Mouse (Mus musculus) spleen, postnatal 14 days (tissue): ENCODE results near the gene Cdk11b.

Experiments used
- DNase-seq, 2 experiments: peaks; one replicate each; pipeline ENCODE4 v3.0.0; 2021 to 2022; ENCODE audit warnings: low spot score in 2 of 2

Gene Cdk11b

GRCm38 (mm10) chr4:155624338-155625291 lies at the start of gene Cdk11b:
Gene Cdk11b (plus strand): TSS chr4:155624854.
- DNase-seq: peak; percentile 87 to 91

- no peak for DNase-seq
These were observed 49.7 kb upstream of the Cdk11b start for GRCm38 (mm10) chr4:155574931-155575330.

- DNase-seq: no peak
These were observed 49.1 kb upstream of the Cdk11b start for GRCm38 (mm10) chr4:155575521-155575920.

GRCm38 (mm10) chr4:155577132-155577531 lies 47.5 kb upstream of the Cdk11b start:
- no peak for DNase-seq

GRCm38 (mm10) chr4:155577741-155578140 lies 46.9 kb upstream of the Cdk11b start:
- DNase-seq: no peak

- no peak for DNase-seq
These were observed 46.1 kb upstream of the Cdk11b start for GRCm38 (mm10) chr4:155578336-155579125.

- peak in 1 of 2 experiments; percentile 31 for DNase-seq
These were observed 44.2 kb upstream of the Cdk11b start for GRCm38 (mm10) chr4:155580420-155580819.

GRCm38 (mm10) chr4:155582279-155582905 lies 42.3 kb upstream of the Cdk11b start:
- no peak for DNase-seq

- DNase-seq: no peak
These were observed 35.3 kb upstream of the Cdk11b start for GRCm38 (mm10) chr4:155589356-155589755.

- DNase-seq: no peak
These were observed 33.5 kb upstream of the Cdk11b start for GRCm38 (mm10) chr4:155591012-155591719.

- no peak for DNase-seq
These were observed 30.9 kb upstream of the Cdk11b start for GRCm38 (mm10) chr4:155593780-155594179.

GRCm38 (mm10) chr4:155595777-155596176 lies 28.9 kb upstream of the Cdk11b start:
- DNase-seq: no peak

- DNase-seq: no peak
These were observed 28.0 kb upstream of the Cdk11b start for GRCm38 (mm10) chr4:155596606-155597005.

GRCm38 (mm10) chr4:155598536-155598935 lies 26.1 kb upstream of the Cdk11b start:
- no peak for DNase-seq

- DNase-seq: no peak
These were observed 24.5 kb upstream of the Cdk11b start for GRCm38 (mm10) chr4:155599901-155600825.

- DNase-seq: peak; percentile 85 to 87
These were observed 23.3 kb upstream of the Cdk11b start, which contains the start of gene Slc35e2 for GRCm38 (mm10) chr4:155601091-155601996. Gene Slc35e2 (plus strand): TSS chr4:155601416.

GRCm38 (mm10) chr4:155601997-155602456 lies 22.6 kb upstream of the Cdk11b start:
- DNase-seq: no peak

- no peak for DNase-seq
These were observed 21.9 kb upstream of the Cdk11b start for GRCm38 (mm10) chr4:155602753-155603152.

- DNase-seq: no peak
These were observed 20.9 kb upstream of the Cdk11b start for GRCm38 (mm10) chr4:155603801-155604200.
